Mouse (Mus musculus) C2C12 (cell line): ENCODE data around the gene Megf11.

ENCODE experiments used
- CEBPB ChIP-seq: IDR thresholded peaks from one replicate; pipeline ENCODE4 v1.6.1; 2011; ENCODE audit warnings: low read depth, mild to moderate bottlenecking, control low read depth, moderate library complexity
- CTCF ChIP-seq: IDR thresholded peaks from one replicate; pipeline ENCODE4 v1.5.1; 2011; ENCODE audit not compliant: control insufficient read depth, insufficient read depth, insufficient read length
- FOSL1 ChIP-seq: IDR thresholded peaks from one replicate; pipeline ENCODE4 v1.8.0; 2011; ENCODE audit warnings: mild to moderate bottlenecking, low read length; ENCODE audit not compliant: poor library complexity, insufficient read depth, severe bottlenecking
- MAX ChIP-seq: IDR thresholded peaks from one replicate; pipeline ENCODE4 v1.6.1; 2011; ENCODE audit warnings: mild to moderate bottlenecking, control low read depth
- MYOD1 ChIP-seq: IDR thresholded peaks from one replicate; pipeline ENCODE4 v1.6.1; 2011; ENCODE audit warnings: low read depth; ENCODE audit not compliant: control insufficient read depth, insufficient read length
- MYOG ChIP-seq: IDR thresholded peaks from one replicate; pipeline ENCODE4 v1.6.1; 2011; ENCODE audit not compliant: control insufficient read depth, insufficient read length; ENCODE audit errors: extremely low read depth
- USF1 ChIP-seq: IDR thresholded peaks from one replicate; pipeline ENCODE4 v1.6.1; 2011; ENCODE audit warnings: low read depth, mild to moderate bottlenecking, control low read depth, moderate library complexity

GRCm38 (mm10) chr9:64700451-64701311 lies 315.3 kb downstream of the Megf11 start:
- TF ChIP-seq MAX: no peak
- TF ChIP-seq MYOG: no peak
- TF ChIP-seq FOSL1: no peak
- TF ChIP-seq CTCF: no peak
- no peak for TF ChIP-seq USF1
- TF ChIP-seq CEBPB: no peak
- TF ChIP-seq MYOD1: no peak
